Mouse (Mus musculus): ENCODE data around the gene Il21r.

The Il21r gene

DNA sequence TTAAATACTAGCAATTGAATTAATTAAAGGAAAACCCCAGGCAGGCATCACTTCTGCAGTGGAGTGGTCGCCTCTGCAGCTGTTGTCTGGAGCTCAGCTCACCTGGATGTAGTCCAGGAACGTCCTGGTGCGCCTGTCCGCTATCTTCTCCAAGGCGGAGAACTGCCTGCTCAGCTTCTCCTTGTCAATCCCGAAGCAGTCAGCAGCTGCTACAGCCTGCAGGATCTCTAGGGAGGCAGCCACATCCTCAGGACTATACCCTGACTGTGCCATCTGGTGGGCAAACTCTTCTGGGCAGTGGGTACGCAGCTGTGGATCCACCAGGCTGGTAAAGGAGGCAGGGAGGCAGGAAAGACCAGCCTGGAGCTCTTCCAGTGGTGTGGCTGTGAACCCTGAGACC lies 42.2 kb downstream of the Il21r start:
- DNase-seq (ENCODE audit: low read depth) = no peak

DNA sequence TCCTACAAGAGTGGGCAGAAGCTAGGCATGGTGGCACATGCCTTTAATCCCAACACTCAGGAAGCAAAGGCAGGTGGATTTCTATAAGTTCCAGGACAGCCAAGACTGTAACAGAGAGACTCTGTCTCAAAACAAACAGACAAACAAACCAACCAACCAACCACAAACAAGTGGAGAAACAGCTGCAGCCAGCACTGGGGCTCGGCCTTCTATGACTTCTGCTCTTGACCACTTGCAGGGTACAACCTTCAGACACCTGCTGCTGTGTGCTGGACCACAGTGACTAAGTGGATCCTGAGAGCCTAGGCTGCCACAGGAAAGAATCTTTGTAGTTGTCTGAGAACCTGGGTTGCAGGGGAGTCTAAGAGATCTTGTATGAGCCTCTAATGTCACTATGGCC lies 45.8 kb downstream of the Il21r start:
- no peak for DNase-seq (ENCODE audit: low read depth)

DNA sequence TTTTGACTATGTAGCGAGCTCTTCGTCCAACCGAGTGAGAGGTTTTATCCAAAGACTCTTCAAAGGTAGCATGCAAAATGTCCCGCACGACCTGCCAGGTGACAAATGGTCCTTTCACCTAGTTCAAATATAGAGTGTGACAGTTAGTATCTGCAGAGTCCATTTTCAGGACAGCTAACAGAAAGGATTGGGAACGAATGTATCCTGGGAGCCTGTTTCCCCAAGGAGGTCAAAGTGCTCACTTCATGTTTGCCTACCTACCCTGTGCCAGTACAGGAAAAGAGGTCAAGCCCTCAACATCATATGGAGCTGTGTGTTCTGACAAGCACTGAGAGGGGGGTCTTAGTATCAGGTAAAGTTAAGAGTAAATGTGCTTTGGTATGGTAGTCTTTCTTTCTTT lies 54.3 kb downstream of the Il21r start:
- DNase-seq (ENCODE audit: low read depth) = no peak

DNA sequence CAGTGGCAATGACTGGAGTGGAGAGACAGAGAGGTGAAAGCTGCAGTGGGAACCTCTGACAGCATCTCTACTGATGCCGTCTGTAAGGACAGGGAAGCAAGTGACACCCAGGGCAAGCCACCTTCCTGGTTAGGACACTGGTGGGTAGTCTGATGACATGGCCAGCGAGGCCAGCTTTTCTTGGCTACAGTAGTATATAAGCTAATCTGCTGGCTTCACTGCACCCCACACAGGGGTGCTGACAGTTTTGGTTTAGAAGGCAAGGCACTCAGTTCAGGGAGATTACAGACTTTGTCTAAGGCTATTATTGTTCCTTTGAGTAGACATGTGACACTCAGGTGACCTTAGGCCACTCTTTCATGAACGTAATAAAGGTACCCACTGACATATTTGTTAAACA lies 60.4 kb downstream of the Il21r start:
- no peak for DNase-seq (ENCODE audit: low read depth)

DNA sequence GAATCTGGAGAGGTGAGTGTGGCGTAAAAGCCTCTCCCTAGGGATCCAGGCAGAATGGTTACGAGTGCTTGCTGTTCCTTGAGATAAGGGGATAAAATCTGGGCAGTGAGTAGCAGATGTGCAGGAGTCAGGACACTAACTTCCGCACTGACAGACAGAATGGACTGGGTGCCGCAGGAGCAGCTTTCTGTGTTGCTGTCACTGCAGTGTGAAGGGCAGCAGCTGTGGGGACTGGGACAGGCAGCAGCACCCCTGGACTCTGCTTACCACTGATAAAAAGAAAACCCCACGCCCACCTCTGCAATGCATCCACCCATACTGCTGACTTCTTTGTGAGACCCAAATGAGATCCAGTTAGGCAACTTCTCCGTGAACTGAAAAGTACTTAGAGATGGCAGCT lies 67.6 kb downstream of the Il21r start:
- DNase-seq (ENCODE audit: low read depth) = no peak

DNA sequence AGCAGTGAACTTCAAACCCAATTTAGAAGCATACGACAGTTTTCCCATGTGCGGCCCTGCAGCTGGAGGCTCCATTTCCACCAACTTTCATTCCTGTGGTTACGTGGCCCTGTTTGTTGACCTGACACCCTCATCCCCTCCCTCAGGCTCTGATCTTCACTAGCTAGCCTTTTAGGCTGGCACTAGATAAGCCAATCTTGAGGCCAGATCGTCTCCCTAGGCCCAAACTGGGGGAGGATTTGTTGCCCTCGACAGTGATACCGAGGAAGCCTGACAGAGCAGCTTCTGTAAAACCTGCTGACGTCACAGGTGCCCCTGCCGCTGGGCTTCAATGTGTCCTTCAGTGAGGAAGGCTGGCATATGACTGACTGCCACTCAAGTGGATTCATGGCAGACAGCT lies 68.2 kb downstream of the Il21r start:
- DNase-seq (ENCODE audit: low read depth) = no peak

DNA sequence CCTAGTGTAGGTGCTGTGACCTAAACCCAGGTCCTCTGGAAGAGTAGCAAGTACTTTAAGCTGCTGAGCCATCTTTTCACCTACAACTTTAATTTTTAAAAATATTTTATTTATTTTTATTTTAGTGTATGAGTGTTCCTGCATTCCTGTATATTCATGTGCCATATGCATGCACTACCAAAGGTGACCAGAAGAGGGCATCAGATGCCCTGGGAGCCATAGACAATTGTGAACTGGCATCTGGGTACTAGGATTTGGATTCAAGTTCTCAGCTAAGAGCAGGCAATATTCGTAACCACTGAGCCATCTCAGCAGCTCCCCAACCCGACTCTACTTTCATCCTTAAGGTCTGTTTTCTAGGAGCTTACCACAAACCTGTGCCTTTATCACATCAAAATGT lies 71.7 kb downstream of the Il21r start:
- DNase-seq (ENCODE audit: low read depth) = peak; percentile 44

DNA sequence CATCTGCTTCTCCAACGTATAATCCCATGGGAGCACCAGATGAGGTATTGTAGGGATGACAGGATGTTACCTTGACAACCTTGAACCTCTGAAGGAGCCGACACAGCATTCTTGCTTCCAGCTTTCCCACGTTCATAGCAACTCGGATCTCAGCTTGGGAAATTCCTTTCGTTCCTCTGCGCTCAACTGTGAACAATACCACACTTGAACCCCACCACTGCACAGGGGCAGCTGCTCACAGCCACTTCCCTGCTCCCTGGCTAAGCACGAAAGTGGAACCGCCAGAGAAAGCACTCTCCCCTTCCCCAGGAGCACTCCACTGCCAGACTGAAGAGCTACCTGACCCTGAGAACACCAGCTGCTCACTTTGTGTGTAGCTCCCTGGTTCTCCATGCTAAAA lies 75.5 kb downstream of the Il21r start:
- no peak for DNase-seq (ENCODE audit: low read depth)

DNA sequence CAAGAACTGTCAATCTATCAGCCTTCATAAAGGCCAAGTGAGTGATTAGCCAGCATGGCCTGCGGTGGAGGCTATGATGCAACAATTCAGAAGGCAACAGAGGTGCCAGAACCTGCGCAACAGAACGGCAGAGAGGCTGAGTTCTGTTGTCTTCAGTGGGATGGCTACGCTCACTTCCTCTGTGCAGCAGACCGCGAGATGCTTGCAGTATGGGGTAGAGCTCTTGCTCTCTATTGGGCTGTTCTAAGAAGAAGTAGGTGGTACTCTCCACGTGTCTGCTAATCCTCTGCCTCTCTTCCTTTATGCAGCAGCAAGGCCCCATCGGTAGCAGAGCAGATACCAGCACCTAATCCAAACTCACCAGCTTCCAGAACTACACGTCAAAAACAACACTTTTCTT lies 76.7 kb downstream of the Il21r start:
- no peak for DNase-seq (ENCODE audit: low read depth)
